Mouse (Mus musculus) MEL (cell line): ENCODE measurements around the gene Ptpre.

Source experiments
- MAZ ChIP-seq: IDR thresholded peaks from 2 replicates; pipeline ENCODE4 v1.6.1; 2012; ENCODE audit warnings: low read depth, mild to moderate bottlenecking, inconsistent platforms, low read length, improper control_type of control experiment
- NELFE ChIP-seq: IDR thresholded peaks from 2 replicates; pipeline ENCODE4 v1.6.1; 2011; ENCODE audit warnings: low read depth, low read length, improper control_type of control experiment

DNA sequence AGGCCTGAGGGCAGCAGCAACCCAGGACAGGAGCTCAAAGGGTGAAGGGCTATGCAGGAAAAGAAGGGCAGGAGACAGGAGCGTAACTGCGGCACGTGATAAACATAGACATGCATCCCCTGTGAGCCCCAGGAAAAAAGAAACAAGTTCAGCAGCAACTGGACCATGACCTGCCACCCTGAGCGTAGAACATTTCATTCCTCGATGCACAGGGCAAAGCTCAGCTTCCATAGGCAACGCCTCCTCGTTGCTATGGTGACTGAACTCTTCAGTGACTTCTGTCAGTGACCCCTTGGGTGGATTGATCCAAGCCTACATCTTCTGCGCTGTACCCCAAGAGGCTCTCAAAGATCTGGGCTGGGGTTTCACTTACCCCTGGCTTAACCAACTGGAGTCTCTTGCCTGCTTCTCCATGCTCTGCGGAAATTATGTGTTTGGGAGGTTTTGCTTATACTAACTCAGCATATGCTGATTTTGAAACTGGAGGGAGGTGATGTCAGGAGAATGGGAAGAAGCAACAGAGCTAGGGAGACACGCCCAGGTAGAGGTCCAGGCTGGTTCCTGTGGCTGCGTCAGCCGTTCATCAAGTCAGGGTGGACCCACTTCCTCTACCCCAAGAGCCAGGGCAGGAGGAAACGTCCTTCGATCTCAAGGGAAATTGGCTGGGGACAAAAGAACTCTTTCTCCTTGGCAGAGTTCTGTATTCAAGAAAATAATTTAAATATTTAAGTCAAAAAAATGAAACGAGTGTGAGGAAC is 15.3 kb upstream of the Ptpre start:
- no peak for TF ChIP-seq MAZ
- no peak for TF ChIP-seq NELFE
